Mouse (Mus musculus): ENCODE results near the gene Unc13c.

GRCm38 (mm10) chr9:73671656-73672212 lies 297.0 kb downstream of the Unc13c start:
- TF ChIP-seq CTCF (IDR thresholded peaks at IDR 0.05; ENCODE audit: borderline replicate concordance, control insufficient read depth, extremely low read depth, insufficient read depth, low read length, poor library complexity) (no peak), POLR2A (IDR thresholded peaks at IDR 0.05; ENCODE audit: control insufficient read depth, extremely low read depth, insufficient read depth, low read length, poor library complexity) (no peak)
